Mouse (Mus musculus) right cerebral cortex, postnatal 4 days (tissue): ENCODE data around the gene Klc4.
A peak's percentile ranks its signal among the peaks of the same experiment; 100 is the strongest.

Experiments
- DNase-seq: peaks from one replicate; pipeline ENCODE4 v3.0.0-alpha.2; 2022

Klc4 gene

GRCm38 (mm10) chr17:46645561-46646321, at the start of gene Klc4, which contains the start of gene Mrpl2:
Gene Klc4 (minus strand): TSS chr17:46646022.
Gene Mrpl2 (plus strand): TSS chr17:46646229.
- DNase-seq = peak; percentile 98

GRCm38 (mm10) chr17:46694517-46695063, 48.8 kb upstream of the Klc4 start:
- DNase-seq = no peak

DNA sequence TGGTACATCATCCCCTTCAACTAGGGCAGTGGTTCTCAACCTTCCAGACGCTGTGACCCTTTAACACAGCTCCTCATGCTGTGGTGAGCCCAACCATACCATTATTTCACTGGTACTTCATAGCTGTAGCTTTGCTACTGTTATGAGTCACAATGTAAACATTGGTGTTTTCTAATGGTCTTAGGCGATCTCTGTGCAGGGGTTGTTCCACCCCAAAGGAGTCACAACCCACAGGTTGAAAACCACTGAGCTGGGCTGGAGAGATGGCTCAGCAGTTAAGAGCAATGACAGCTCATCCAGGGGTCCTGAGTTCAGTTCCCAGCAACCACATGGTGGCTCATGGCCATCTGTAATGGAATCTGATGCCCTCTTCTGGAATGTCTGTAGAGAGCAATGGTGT, 45.6 kb upstream of the Klc4 start:
- no peak for DNase-seq

GRCm38 (mm10) chr17:46690665-46691064, 44.8 kb upstream of the Klc4 start:
- no peak for DNase-seq

- DNase-seq = no peak
Measured at GRCm38 (mm10) chr17:46685913-46686312, 40.1 kb upstream of the Klc4 start.

- DNase-seq = no peak
Measured at GRCm38 (mm10) chr17:46682654-46683389, 37.0 kb upstream of the Klc4 start.

GRCm38 (mm10) chr17:46681466-46682118, 35.8 kb upstream of the Klc4 start:
- DNase-seq = no peak

DNA sequence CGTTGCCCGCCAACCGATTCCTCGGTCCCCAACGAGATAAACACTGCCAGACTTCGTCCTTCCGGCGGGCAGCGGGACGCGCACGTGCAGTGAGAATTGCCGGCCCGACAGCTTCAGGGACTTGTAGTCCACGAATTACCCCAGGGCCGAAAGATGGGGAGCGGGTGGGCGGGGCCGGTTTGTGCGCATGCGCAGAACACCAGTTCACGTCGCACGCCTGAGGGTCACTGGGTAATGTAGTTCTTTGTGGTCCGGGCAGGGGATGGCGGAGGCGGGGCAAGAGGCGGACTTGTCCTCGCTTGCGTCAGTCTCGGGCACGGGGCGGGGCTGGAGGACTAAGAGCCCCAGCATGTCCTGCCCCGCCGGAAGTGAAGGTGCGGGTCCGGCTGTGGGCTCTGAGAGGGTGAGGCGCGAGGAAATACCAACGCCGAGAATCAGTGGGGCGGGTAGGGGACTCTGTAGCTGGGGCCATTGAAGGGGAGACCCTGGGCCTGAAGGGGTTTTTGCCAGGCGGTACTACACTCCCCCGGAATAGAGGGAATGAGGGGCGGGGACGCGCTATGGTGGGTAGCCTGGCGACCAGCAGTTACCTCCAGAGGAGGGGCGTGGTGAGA, 35.0 kb upstream of the Klc4 start, which contains the start of gene Klhdc3:
TSS of gene Klhdc3 (minus strand) at position 155 of the 614 bp plus-strand sequence.
- peak; percentile 99 for DNase-seq

DNA sequence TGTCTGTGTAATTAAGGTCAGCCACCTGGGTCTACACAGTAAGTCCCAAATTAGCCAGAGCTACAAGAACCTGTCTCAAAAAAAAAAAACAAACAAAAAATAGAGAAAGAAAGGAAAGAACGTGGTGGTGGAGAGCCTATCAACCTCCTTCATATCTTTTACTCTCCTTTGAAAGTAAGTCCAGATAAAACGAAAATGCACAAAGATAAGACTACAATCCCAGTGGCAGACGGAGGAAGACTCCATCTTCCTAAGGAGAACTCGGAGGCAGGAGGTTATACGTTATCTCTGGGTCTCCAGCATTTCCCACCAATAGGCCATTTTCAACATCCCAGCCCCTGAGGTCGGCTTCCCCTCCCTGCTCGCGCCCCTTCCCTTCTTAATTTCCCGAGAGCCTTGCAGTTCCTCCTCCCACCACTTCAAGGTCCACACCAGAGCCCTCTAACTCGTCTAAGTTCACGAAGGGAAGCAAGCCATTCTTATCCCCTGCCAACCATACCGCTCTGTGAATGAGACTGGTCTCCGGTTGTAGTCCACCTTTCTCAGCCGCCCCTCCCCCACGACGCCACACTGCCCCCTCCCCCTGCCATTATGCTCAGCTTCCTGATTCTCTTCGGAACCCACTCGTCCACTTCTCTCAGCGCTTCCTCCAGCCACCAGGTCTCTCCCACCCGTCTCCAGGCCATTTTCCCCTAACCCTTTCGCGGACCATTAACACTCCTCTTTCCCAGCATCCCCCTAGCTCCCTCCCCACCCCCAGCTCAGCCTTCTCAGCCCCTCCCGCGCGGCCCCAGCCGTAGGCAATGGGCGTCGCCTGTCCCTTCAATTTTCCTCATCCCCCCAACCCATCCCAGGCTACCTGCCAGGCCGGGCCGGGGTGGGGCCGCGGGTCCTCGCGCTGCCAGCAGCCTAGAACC, 34.3 kb upstream of the Klc4 start:
- DNase-seq = peak; percentile 74

GRCm38 (mm10) chr17:46678911-46679310, 33.1 kb upstream of the Klc4 start:
- DNase-seq = no peak

GRCm38 (mm10) chr17:46678416-46678815, 32.6 kb upstream of the Klc4 start, which contains the start of gene Mea1:
Gene Mea1 (plus strand): TSS chr17:46678793.
- DNase-seq = no peak

DNA sequence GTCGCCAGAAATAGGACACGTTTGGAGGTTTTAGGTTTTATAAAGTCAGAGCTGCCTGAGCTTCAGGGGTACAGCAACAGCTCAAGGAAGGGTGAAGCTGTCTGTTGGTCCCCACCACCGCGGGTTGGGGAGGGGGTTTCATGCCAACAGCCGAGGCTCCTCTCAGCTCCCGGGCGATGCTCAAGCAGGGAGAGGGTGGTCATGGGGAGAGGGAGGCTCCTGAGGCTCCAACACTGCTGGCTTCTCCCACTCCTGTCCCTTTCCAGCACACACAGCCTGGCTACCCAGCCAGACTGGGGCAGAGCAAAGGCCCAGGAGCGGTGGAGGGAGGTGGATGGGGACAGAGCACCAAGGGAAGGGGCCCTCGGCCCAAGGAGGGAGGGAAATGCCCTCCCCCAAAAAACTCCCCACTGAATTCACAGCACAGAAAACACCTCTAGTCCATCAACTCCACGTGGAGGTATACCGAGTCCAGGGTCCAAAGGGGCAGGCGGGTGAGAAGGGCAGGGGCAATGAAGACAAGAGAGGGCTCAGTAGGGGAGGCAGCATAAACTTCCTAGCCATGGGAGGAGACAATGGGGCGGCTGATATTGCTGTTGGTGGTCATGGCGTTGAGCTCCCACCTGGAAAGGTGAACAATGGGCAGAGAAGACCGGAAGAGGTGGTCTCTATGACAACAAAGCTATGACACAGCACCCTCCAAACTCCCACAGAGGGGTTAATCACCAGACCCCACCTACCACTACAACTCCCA, 28.9 kb upstream of the Klc4 start:
- no peak for DNase-seq

DNA sequence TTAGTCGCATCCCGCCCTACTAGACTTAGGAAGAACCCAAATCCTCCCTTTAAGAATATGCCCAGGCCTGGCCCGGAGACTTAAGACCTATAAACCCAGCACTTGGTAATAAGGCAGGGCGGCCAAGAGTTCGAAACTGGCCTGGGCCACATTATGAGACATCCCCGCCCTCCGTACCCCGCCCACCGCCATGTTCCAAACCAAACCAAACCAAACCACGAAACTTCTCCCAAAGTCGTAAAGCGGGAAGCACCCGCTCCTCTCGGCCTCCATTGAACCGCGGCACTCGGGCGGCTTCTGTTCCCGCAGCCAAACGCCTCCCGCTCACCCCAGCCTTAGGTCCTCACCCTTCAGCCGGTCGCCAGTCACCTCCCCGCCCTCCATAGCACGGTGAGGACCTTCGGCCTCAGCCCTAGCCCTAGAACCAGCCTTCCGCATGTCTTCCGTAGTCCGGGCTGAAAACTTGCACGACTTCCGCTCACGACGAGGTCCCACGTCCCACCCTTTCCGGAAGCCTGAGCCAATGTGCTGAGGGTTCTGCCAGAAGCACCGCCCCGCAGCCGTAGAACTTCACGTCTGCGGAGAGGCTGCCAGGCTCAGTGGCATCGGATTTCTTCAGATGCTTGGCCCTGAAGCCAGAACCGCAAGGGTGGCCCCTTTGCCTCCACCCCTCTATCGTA, 28.2 kb upstream of the Klc4 start, which contains the start of gene Rrp36:
TSS of gene Rrp36 (minus strand) at position 503 of the 680 bp plus-strand sequence.
- DNase-seq = peak; percentile 85

DNA sequence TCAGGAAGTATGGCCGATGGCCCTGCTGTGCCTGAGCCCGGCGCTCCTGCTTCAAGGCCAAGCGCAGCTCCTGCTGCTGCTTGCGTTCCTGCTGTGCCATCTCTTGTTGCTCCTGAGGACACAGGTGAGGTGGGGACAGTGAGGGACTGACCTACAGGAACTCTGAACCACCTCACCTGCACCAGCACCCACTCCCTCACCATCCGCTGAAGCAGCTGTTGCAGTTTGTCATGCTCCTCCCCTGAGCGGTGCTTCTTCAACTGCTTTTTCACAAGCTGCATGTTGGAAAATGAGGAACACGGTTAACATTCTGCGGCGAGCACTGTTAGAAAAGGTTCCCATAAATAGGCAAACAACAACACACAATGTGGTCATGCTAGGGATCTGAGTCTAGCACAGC, 24.1 kb upstream of the Klc4 start:
- no peak for DNase-seq

- no peak for DNase-seq
Measured at GRCm38 (mm10) chr17:46667712-46668111, 21.9 kb upstream of the Klc4 start.

GRCm38 (mm10) chr17:46662730-46663129, 16.9 kb upstream of the Klc4 start:
- DNase-seq = no peak

DNA sequence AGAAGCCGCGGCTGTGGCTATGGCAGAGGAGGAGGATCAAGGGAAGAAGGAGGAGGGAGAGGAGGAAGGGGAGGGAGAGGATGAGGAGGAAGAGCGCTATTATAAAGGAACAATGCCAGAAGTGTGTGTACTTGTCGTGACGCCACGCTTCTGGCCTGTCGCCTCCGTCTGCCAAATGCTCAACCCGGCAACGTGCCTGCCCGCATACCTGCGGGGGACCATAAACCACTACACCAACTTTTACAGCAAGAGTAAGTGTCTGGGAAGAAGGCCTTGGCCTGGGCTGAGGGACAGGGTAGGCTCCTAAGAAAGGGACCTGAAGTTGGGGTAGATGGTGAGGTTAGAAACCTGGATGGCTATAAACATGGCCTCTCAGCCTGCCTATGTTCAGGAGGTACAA, 16.2 kb upstream of the Klc4 start:
- DNase-seq = no peak

- DNase-seq = no peak
Measured at GRCm38 (mm10) chr17:46661351-46661750, 15.5 kb upstream of the Klc4 start.

GRCm38 (mm10) chr17:46656054-46656453, 10.2 kb upstream of the Klc4 start:
- no peak for DNase-seq
